Mouse (Mus musculus) thymus, postnatal 36 days (tissue): Measurements from ENCODE around the gene Oit1.

Experiments
- DNase-seq, 2 experiments: peaks; one replicate each; pipeline ENCODE4 v3.0.0; 2022; ENCODE audit warnings: mixed read lengths in 2 of 2

The Oit1 gene

DNA sequence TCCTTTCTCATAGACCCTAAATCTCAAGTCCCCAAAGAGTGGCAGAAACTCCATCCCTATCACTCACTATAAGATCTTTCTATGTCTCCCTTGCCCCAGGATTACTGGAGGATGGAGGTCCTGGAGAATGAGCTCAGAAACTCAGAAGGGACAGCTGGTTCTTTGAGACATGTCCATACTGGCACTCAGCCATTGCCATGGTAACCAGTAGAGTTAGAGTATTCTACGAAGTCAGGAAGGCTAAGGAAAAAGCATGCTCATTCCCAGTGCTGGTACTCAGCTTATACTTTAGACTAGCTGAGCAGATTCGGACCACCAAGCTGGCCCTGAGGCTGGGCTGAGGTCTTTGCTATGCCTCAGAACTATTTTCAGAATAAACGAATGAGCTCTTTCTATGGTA lies 44.0 kb downstream of the Oit1 start:
- no peak for DNase-seq

DNA sequence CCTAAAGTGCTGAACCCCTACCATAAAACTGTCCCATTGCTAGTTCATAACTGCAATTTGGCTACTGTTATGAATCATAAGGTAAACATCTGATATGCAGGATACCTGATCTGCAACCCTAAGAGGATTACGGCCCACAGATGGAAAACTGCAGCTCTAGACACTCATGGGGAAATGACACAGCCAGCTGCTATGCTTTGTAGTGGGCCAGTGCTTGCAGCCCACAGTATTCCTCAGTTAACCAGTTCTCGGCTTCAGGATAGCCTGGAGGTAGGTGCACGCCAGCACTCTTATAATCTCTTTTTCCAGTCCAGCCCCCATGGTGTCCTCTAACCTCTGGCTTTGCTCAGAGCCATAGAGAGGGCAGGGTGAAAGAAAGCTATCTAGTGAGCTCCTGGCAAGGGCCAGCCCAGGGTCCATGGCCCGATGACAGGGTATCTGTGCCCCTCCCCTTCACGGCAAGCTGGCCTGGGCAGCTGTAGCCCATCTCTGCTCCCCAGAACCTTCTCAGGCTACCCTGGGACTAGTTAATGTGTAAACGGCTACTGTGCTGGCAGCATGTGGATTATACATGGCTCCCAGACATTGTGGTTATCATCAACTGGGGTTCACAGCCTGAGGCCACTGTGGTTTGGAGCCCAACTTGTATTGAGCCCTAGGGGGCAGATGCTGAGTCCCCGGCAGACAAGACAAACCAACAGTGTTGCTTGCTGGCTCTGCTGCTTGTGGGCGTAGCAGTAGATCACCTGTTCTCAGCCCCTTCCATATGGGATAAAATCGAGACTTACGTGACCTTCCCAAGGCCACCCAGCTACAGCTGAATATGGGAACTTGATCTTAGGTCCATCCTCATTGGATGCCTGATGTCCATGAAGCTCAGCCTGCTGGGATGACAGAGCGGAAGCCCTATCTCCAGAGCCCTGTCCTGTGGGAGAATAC lies 46.0 kb downstream of the Oit1 start:
- no peak for DNase-seq

DNA sequence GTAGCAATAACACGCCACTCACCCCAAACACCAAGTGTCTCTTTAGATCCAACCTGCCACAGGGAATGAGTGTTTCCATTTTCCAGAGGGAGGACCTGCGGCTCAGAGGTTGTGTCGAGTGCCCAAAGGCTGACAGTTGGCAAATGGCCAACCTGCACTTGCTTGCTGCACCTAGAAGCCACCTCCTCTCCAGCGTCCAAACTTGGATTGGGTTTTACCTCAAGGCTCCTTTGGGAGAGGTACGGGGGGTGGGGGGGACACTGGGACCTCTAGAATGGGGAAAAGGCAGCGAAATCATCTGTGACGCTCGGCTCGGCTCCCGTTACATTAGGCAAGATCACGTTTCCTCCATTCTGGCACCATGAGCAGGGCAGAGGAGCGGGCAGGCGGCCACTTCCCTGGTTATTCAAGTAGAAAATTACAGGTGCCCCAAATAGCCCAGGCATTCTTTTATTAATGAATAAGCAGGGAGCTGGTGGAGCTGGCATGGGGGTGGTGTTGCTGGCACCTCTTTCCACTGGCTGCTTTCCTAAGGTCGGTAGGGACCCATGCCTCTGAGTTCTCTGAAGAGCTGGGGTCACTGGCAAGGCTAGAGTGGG lies 47.1 kb downstream of the Oit1 start:
- DNase-seq = no peak

- DNase-seq = no peak
Observed at GRCm38 (mm10) chr14:8330390-8330789, 48.2 kb downstream of the Oit1 start.

DNA sequence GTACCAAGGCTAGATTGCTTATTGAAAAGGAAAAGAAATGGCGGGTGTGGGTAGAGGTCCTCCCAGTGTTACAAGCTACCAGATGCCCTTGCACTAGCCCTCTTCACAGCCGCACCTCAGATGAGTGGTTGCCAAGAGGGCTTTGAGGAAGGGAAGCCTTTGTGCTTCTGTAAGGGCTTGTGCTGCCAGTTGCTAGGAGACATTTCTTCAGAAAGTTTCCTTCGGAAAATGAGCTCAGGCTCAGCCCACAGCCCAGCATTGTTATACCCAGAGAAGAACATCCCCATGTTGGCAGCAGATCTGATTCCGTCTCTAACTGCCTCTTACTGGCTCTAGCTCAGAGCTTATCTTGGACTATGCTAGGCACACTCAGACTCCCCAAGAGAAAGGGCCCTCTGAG lies 49.0 kb downstream of the Oit1 start:
- no peak for DNase-seq

GRCm38 (mm10) chr14:8327371-8327770 lies 51.2 kb downstream of the Oit1 start:
- DNase-seq = no peak

GRCm38 (mm10) chr14:8326961-8327360 lies 51.6 kb downstream of the Oit1 start:
- DNase-seq = no peak

DNA sequence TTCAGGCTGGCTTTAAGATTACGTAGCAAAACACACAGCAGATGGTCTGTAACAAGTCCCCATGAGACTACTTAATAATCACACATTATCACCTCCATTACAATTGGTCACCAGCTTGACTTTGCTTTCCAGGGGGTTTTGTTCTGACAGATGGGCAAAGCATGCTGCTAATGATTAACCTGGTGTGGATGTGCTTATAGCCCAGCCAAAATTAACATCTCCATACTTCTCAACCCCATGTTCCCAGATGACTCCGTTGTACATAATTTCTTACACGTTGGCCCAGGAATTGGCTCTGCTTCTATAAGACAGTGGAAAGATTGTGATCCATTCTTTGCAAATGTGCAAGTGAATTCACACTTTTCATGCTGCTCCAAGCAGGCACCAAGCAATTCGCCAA lies 52.8 kb downstream of the Oit1 start:
- DNase-seq = no peak

GRCm38 (mm10) chr14:8320528-8320927 lies 58.0 kb downstream of the Oit1 start:
- DNase-seq = no peak

GRCm38 (mm10) chr14:8317194-8318097 lies 61.1 kb downstream of the Oit1 start, which contains the start of gene Fam107a:
Gene Fam107a, minus strand, starts transcription at chr14:8318023.
- DNase-seq = no peak

DNA sequence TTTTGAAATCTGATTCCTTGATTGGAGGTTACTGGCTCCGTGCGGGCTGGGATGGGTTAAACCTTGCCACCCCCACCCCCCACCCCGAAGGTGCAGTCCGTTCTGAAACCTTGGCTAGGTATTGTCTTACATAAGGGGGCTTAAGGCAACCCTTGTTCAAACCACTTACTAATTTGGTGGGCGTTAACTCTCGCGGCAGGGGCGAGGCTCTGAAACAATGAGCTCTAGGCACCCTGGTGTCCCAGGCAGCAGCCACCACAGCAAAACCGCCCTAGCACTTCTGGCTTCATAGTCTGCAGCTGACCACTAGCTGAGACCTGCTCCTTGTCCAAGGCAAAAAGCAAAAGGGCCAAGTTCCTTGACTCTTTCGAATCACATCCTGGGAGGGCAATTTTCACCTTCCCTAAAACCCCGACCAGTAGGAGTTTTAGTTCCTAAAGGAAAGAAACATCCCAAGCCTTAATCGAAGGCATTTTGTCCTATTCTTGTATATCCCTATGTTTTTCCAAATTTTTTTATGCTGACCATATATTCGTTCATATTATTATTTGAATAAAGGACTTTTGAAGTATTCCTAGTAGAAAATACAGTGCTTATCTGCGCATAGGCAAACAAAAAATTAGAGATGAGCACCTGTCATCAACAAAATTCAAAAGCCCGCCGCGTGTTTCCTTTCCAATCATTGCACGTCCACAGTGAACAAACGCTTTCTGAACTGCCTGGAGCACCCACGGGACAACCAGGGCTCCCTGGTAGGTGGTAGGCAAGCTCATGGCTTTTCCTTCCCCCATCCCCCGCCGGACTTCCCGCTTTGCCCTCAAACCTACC lies 62.0 kb downstream of the Oit1 start:
- DNase-seq = no peak

DNA sequence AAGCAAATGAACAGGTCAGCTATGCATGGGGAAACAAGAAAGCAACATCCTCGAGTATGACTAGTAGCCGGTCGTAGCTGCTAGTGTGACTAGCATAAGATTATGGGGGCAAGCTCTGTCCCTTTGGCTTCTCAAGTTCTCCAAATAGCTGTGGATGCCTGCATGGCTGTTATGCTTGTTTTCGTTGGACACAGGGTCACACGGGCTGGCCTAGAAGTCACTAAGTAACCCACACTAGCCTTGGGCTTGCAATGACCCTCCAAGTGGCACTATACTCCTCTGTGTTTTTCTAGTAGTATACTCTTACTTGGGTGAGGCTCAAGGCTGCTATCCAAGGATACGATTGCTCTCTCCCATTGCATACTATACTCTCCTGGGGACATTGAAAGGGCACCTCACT lies 63.4 kb downstream of the Oit1 start:
- no peak for DNase-seq

GRCm38 (mm10) chr14:8314536-8314935 lies 64.0 kb downstream of the Oit1 start:
- DNase-seq = peak; percentile 13 to 18

- no peak for DNase-seq
Observed at GRCm38 (mm10) chr14:8313877-8314276, 64.7 kb downstream of the Oit1 start.

DNA sequence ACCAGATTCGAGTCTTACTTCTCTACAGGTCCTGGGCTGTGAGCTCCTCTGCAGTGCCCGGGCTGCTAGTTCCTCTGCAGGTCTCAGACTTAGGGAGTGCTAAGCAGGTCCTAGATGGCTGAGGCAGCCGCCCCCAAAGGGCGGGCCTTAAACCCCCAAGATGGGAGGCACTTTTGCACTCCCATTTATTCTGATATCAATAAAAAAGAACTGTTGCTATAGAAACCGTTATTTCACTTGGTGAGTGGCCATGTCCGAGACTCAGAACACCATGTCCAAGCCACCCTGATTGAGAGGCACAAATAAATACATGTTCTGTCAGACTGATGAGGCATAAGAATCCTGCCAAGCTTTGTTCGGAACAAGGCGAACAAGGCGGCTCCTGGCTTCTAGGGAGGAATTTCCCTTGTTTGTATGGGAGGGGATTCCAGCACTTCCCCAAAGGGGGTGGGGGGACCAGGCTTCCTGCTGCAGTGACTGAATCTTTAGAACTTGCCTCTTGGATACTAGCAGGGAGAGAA lies 68.9 kb downstream of the Oit1 start:
- no peak for DNase-seq

- DNase-seq = no peak
Observed at GRCm38 (mm10) chr14:8308650-8309049, 69.9 kb downstream of the Oit1 start.

- DNase-seq = no peak
Observed at GRCm38 (mm10) chr14:8306884-8307283, 71.7 kb downstream of the Oit1 start.

GRCm38 (mm10) chr14:8305014-8305413 lies 73.5 kb downstream of the Oit1 start:
- no peak for DNase-seq

DNA sequence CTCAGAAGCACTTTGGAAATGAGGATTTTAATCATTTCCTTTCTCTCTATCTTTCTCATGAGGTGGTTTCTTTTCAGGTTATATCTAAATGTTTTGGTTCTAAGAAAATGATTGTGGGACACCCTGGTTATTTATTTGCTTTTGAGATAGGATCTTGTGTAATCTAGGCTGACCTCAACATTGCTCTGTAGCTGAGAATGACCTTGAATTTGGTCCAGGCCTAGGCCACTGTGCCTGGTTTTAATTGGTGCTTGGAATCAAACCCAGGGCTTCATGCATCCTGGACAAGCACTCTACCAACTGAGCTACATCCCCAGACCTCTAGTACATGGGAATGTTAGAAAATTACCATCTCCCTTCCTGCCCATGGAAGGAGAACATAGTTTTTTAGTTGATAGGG lies 74.5 kb downstream of the Oit1 start:
- no peak for DNase-seq

- no peak for DNase-seq
Observed at GRCm38 (mm10) chr14:8302687-8303086, 75.9 kb downstream of the Oit1 start.

DNA sequence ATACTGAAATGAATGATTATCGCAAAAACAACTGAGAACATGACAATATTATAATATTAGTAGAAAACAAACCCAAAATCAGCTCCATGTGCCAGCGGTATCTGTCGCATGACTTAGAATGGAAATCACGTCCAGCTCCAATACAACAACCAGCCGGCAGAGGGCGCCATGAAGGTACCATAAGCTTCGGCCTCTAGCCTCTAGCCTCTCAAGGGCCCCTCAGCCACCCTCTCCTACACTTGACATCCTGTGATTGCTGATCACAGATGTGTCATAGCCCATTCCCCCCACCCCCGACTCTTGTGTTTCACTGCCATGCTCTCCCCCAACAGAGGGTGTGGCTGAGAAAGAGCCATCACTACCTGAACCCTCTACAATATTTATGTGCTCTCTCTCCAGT lies 78.3 kb downstream of the Oit1 start:
- peak; percentile 30 to 45 for DNase-seq
